Mouse (Mus musculus): ENCODE data around the gene Ston2. TPM values are rescaled to one million over a fixed set of nuclear protein-coding genes. Genes with fewer than 3 reads are reported as not detected.

The Ston2 gene
- polyA plus RNA-seq, 1 experiment from 2014 or later = 13.4 TPM

- Histone ChIP-seq H3K4me2 (replicated peaks; ENCODE audit: low read depth, low read length) (no peak overlapping the region), H3K27ac (ENCODE audit: low read depth, low read length) (no peak overlapping the region)
- WGBS = 95% methylated on average over 8 of the region's 8 CpGs
Measured at GRCm38 (mm10) chr12:91808911-91809310, 20.7 kb upstream of the Ston2 start.

GRCm38 (mm10) chr12:91807761-91808160, 19.6 kb upstream of the Ston2 start:
- Histone ChIP-seq H3K4me2 (replicated peaks; ENCODE audit: low read depth, low read length) (no peak overlapping the region), H3K9me3 (ENCODE audit: control insufficient read depth, low read length) (no peaks in the 10 kb centered on the region), H3K36me3 (ENCODE audit: control insufficient read depth, insufficient read depth, low read length) (peaks cover 43% of the 10 kb centered on the region), H3K9ac (ENCODE audit: low read depth, low read length) (no peak overlapping the region), H3K27ac (ENCODE audit: low read depth, low read length) (no peak overlapping the region), H3K27me3 (ENCODE audit: control insufficient read depth, insufficient read depth, low read length) (no peaks in the 10 kb centered on the region), H3K4me3 (ENCODE audit: low read length) (no peak overlapping the region), H3K4me1 (ENCODE audit: control insufficient read depth, insufficient read depth, low read length) (no peaks in the 10 kb centered on the region)
- 78% methylated on average over 6 of the region's 6 CpGs for WGBS
- ATAC-seq (ENCODE audit: low FRiP score, low TSS enrichment) = no peak

More at GRCm38 (mm10) chr12:91808911-91809310, 20.7 kb upstream of the Ston2 start:
- Histone ChIP-seq H3K4me1 (ENCODE audit: control insufficient read depth, insufficient read depth, low read length) (no peaks in the 10 kb centered on the region), H3K4me3 (ENCODE audit: low read length) (no peak overlapping the region), H3K36me3 (ENCODE audit: control insufficient read depth, insufficient read depth, low read length) (peaks cover 55% of the 10 kb centered on the region), H3K27me3 (ENCODE audit: control insufficient read depth, insufficient read depth, low read length) (no peaks in the 10 kb centered on the region), H3K9me3 (ENCODE audit: control insufficient read depth, low read length) (no peaks in the 10 kb centered on the region), H3K9ac (ENCODE audit: low read depth, low read length) (no peak overlapping the region)
- ATAC-seq (ENCODE audit: low FRiP score, low TSS enrichment) = no peak

- Histone ChIP-seq H3K4me3 (ENCODE audit: low read length) (no peak overlapping the region), H3K36me3 (ENCODE audit: control insufficient read depth, insufficient read depth, low read length) (peaks cover 37% of the 10 kb centered on the region), H3K4me1 (ENCODE audit: control insufficient read depth, insufficient read depth, low read length) (no peaks in the 10 kb centered on the region), H3K27ac (ENCODE audit: low read depth, low read length) (no peak overlapping the region), H3K9me3 (ENCODE audit: control insufficient read depth, low read length) (no peaks in the 10 kb centered on the region), H3K4me2 (replicated peaks; ENCODE audit: low read depth, low read length) (no peak overlapping the region), H3K9ac (ENCODE audit: low read depth, low read length) (no peak overlapping the region), H3K27me3 (ENCODE audit: control insufficient read depth, insufficient read depth, low read length) (no peaks in the 10 kb centered on the region)
- ATAC-seq (ENCODE audit: low FRiP score, low TSS enrichment) = no peak
- WGBS = 93% methylated on average over 11 of the region's 11 CpGs
Measured at GRCm38 (mm10) chr12:91807095-91807494, 18.9 kb upstream of the Ston2 start.

- Histone ChIP-seq H3K27me3 (ENCODE audit: control insufficient read depth, insufficient read depth, low read length) (no peaks in the 10 kb centered on the region), H3K27ac (ENCODE audit: low read depth, low read length) (no peak overlapping the region), H3K9ac (ENCODE audit: low read depth, low read length) (no peak overlapping the region), H3K4me1 (ENCODE audit: control insufficient read depth, insufficient read depth, low read length) (no peaks in the 10 kb centered on the region), H3K4me2 (replicated peaks; ENCODE audit: low read depth, low read length) (no peak overlapping the region), H3K4me3 (ENCODE audit: low read length) (no peak overlapping the region), H3K36me3 (ENCODE audit: control insufficient read depth, insufficient read depth, low read length) (peaks cover 17% of the 10 kb centered on the region), H3K9me3 (ENCODE audit: control insufficient read depth, low read length) (no peaks in the 10 kb centered on the region)
- 50% methylated on average over 3 of the region's 3 CpGs for WGBS
- ATAC-seq (ENCODE audit: low FRiP score, low TSS enrichment) = no peak
Measured at GRCm38 (mm10) chr12:91804262-91804661, 16.1 kb upstream of the Ston2 start.

- 88% methylated on average over 13 of the region's 13 CpGs for WGBS
- H3K4me3 ChIP-seq (ENCODE audit: low read length) = no peak overlapping the region
- no peaks in the 10 kb centered on the region for H3K4me1 ChIP-seq (ENCODE audit: control insufficient read depth, insufficient read depth, low read length)
- no peak overlapping the region for H3K27ac ChIP-seq (ENCODE audit: low read depth, low read length)
- no peak overlapping the region for H3K9ac ChIP-seq (ENCODE audit: low read depth, low read length)
- no peak overlapping the region for H3K4me2 ChIP-seq (replicated peaks; ENCODE audit: low read depth, low read length)
- H3K36me3 ChIP-seq (ENCODE audit: control insufficient read depth, insufficient read depth, low read length) = peaks cover 10% of the 10 kb centered on the region; the same call in 1 of the 2 replicates
- H3K9me3 ChIP-seq (ENCODE audit: control insufficient read depth, low read length) = no peaks in the 10 kb centered on the region
- ATAC-seq (ENCODE audit: low FRiP score, low TSS enrichment) = no peak
- no peaks in the 10 kb centered on the region for H3K27me3 ChIP-seq (ENCODE audit: control insufficient read depth, insufficient read depth, low read length)
Measured at GRCm38 (mm10) chr12:91803207-91803932, 15.2 kb upstream of the Ston2 start.

GRCm38 (mm10) chr12:91802586-91803206, 14.5 kb upstream of the Ston2 start:
- ATAC-seq (ENCODE audit: low FRiP score, low TSS enrichment) = no peak
- H3K27me3 ChIP-seq (ENCODE audit: control insufficient read depth, insufficient read depth, low read length) = no peaks in the 10 kb centered on the region
- no peaks in the 10 kb centered on the region for H3K4me1 ChIP-seq (ENCODE audit: control insufficient read depth, insufficient read depth, low read length)
- no peaks in the 10 kb centered on the region for H3K9me3 ChIP-seq (ENCODE audit: control insufficient read depth, low read length)
- H3K36me3 ChIP-seq (ENCODE audit: control insufficient read depth, insufficient read depth, low read length) = 0 out of 2 replicates have a peak, but pooled peaks cover 5% of the 10 kb centered on the region
- no peak overlapping the region for H3K9ac ChIP-seq (ENCODE audit: low read depth, low read length)
- no peak overlapping the region for H3K4me3 ChIP-seq (ENCODE audit: low read length)
- 91% methylated on average over 12 of the region's 12 CpGs for WGBS
- H3K4me2 ChIP-seq (replicated peaks; ENCODE audit: low read depth, low read length) = no peak overlapping the region
- H3K27ac ChIP-seq (ENCODE audit: low read depth, low read length) = no peak overlapping the region

- ATAC-seq (ENCODE audit: low FRiP score, low TSS enrichment) = no peak
- H3K4me3 ChIP-seq (ENCODE audit: low read length) = no peak overlapping the region
- 73% methylated on average over 6 of the region's 6 CpGs for WGBS
- H3K9ac ChIP-seq (ENCODE audit: low read depth, low read length) = no peak overlapping the region
- H3K4me1 ChIP-seq (ENCODE audit: control insufficient read depth, insufficient read depth, low read length) = no peaks in the 10 kb centered on the region
- no peak overlapping the region for H3K27ac ChIP-seq (ENCODE audit: low read depth, low read length)
- no peaks in the 10 kb centered on the region for H3K36me3 ChIP-seq (ENCODE audit: control insufficient read depth, insufficient read depth, low read length)
- no peak overlapping the region for H3K4me2 ChIP-seq (replicated peaks; ENCODE audit: low read depth, low read length)
- no peaks in the 10 kb centered on the region for H3K27me3 ChIP-seq (ENCODE audit: control insufficient read depth, insufficient read depth, low read length)
- H3K9me3 ChIP-seq (ENCODE audit: control insufficient read depth, low read length) = no peaks in the 10 kb centered on the region
Measured at GRCm38 (mm10) chr12:91800861-91801385, 12.7 kb upstream of the Ston2 start.

GRCm38 (mm10) chr12:91799821-91800335, 11.7 kb upstream of the Ston2 start:
- no peak for ATAC-seq (ENCODE audit: low FRiP score, low TSS enrichment)
- 76% methylated on average over 12 of the region's 12 CpGs for WGBS

GRCm38 (mm10) chr12:91799379-91799773, 11.2 kb upstream of the Ston2 start:
- no peak for ATAC-seq (ENCODE audit: low FRiP score, low TSS enrichment)
- Histone ChIP-seq H3K4me3 (ENCODE audit: low read length) (no peak overlapping the region), H3K9ac (ENCODE audit: low read depth, low read length) (no peak overlapping the region), H3K4me1 (ENCODE audit: control insufficient read depth, insufficient read depth, low read length) (no peaks in the 10 kb centered on the region), H3K4me2 (replicated peaks; ENCODE audit: low read depth, low read length) (no peak overlapping the region), H3K9me3 (ENCODE audit: control insufficient read depth, low read length) (no peaks in the 10 kb centered on the region), H3K27ac (ENCODE audit: low read depth, low read length) (no peak overlapping the region), H3K27me3 (ENCODE audit: control insufficient read depth, insufficient read depth, low read length) (no peaks in the 10 kb centered on the region), H3K36me3 (ENCODE audit: control insufficient read depth, insufficient read depth, low read length) (no peaks in the 10 kb centered on the region)
- 22% methylated on average over 6 of the region's 6 CpGs for WGBS

More at GRCm38 (mm10) chr12:91799821-91800335, 11.7 kb upstream of the Ston2 start:
- Histone ChIP-seq H3K4me1 (ENCODE audit: control insufficient read depth, insufficient read depth, low read length) (no peaks in the 10 kb centered on the region), H3K9ac (ENCODE audit: low read depth, low read length) (no peak overlapping the region), H3K4me3 (ENCODE audit: low read length) (no peak overlapping the region), H3K36me3 (ENCODE audit: control insufficient read depth, insufficient read depth, low read length) (no peaks in the 10 kb centered on the region), H3K27me3 (ENCODE audit: control insufficient read depth, insufficient read depth, low read length) (no peaks in the 10 kb centered on the region), H3K9me3 (ENCODE audit: control insufficient read depth, low read length) (no peaks in the 10 kb centered on the region), H3K27ac (ENCODE audit: low read depth, low read length) (no peak overlapping the region), H3K4me2 (replicated peaks; ENCODE audit: low read depth, low read length) (no peak overlapping the region)

Measured in kidney, embryonic 14.5 days (tissue).